Mouse (Mus musculus): ENCODE data around the gene Apol7a. TPM values are rescaled to one million over a fixed set of nuclear protein-coding genes. Genes with fewer than 3 reads are reported as not detected.
A peak's percentile ranks its signal among the peaks of the same experiment; 100 is the strongest.
"Not testable (repeated sequence)": the region's sequence is repeated elsewhere in the genome, so short reads cannot be mapped to it uniquely, and the experiment has no call there.

Apol7a gene
- total RNA-seq (2017): not detected in 3 replicates

- ATAC-seq (replicated peaks; ENCODE audit: insufficient number of reproducible peaks, low FRiP score, low TSS enrichment, poor library complexity, severe bottlenecking): not testable (repeated sequence)
Observed at GRCm38 (mm10) chr15:77399027-77399426, at the start of gene Apol7a. Apol7a (minus strand) TSS chr15:77399110.

GRCm38 (mm10) chr15:77447392-77447791 lies 48.5 kb upstream of the Apol7a start, which contains the start of gene Apol7b:
Apol7b (minus strand) TSS chr15:77447492.
- not testable (repeated sequence) for ATAC-seq (replicated peaks; ENCODE audit: insufficient number of reproducible peaks, low FRiP score, low TSS enrichment, poor library complexity, severe bottlenecking)

DNA sequence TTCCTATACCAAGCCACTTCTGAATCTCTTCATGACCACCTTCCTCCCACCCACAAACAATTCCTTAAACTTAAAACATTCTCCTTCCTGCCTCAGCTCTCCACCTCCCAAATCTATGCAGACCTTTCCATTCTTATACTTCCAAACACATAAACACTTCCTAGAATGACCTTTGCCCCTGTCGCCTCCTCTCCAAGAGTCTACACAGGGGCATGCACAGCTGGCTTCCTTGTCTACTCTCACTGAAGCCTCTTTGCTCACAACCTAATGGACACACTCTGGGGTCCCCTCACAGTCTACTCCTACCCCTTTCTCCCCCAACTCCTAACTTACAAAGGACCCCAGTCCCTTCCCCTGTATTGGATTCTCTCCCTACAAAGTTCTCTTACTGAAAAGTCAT lies 46.8 kb upstream of the Apol7a start:
- not testable (repeated sequence) for ATAC-seq (replicated peaks; ENCODE audit: insufficient number of reproducible peaks, low FRiP score, low TSS enrichment, poor library complexity, severe bottlenecking)

DNA sequence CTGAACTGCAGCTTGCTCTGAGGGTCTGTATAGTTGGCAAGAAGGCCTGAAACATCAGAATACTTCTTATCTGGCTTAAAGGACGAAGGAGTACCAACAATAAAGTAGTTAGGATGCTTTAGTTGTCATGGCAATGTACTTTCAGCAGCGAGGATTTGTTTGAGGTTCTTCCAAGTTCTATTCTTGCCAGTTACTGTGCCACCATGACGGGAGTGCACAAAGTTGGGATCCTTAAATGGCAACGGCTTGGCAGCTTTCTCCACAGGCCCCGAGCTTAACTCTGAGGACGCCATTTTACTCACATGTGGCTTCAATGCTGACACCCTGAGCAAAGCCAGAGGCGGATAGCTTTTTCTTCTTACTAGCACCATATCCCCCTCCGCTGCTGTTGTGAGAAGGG lies 45.8 kb upstream of the Apol7a start:
- ATAC-seq (replicated peaks; ENCODE audit: insufficient number of reproducible peaks, low FRiP score, low TSS enrichment, poor library complexity, severe bottlenecking): not testable (repeated sequence)

DNA sequence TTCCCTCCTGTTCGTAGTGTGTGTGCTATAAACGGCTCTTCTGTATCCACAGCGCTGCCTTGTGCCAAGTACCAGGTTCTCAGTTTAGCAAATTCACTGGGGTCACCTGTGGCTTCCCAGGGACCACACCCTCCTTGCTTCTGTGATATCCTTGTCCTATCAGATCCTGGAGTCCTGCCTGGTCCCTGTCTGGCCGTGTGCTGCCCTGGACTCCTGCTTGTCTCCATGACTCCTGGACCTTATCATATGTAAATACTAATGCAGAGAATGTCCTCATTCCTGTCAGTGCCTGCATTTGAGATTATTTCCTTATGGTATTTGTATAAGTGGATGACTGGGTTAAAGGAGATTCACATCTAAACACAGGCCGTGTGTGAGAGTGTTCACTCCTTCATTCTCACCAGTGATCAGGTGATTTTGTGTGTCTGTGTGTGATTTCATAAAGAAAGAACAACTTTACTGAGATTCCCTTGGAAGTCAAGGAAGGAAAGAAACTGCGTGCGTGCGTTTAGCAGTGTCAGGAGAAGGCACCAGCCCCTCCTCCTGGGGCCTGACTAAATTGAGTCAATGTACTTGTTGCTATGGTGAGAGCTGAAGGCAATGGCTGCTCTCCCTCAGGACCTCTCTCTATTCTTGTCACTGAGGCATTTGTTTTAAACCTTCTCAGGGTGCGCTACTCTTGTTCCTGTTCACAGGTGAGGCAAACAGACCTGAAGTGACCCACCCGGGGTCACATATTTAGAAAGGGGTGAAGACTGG lies 30.0 kb upstream of the Apol7a start:
- ATAC-seq (replicated peaks; ENCODE audit: insufficient number of reproducible peaks, low FRiP score, low TSS enrichment, poor library complexity, severe bottlenecking): not testable (repeated sequence)

- not testable (repeated sequence) for ATAC-seq (replicated peaks; ENCODE audit: insufficient number of reproducible peaks, low FRiP score, low TSS enrichment, poor library complexity, severe bottlenecking)
Observed at GRCm38 (mm10) chr15:77422925-77423324, 24.0 kb upstream of the Apol7a start.

DNA sequence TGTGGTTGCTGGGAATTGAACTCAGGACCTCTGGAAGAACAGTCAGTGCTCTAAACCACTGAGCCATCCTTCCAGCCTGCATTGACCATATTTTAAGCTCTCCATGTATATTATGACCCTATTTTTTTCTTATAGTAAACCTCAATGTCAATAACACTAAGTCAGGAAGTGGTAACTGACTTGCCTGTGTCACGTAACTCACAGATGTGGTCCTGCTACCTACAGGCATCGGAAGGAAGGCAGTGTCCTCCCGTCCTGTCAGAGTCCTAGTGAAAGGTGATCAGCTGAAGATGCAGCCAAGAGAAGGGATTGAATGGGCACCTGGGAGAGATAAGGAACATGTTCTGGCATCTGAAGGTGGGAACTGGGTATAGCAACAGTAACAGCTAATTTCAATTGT lies 20.7 kb upstream of the Apol7a start:
- ATAC-seq (replicated peaks; ENCODE audit: insufficient number of reproducible peaks, low FRiP score, low TSS enrichment, poor library complexity, severe bottlenecking): not testable (repeated sequence)

GRCm38 (mm10) chr15:77416655-77417333 lies 17.9 kb upstream of the Apol7a start:
- not testable (repeated sequence) for ATAC-seq (replicated peaks; ENCODE audit: insufficient number of reproducible peaks, low FRiP score, low TSS enrichment, poor library complexity, severe bottlenecking)

GRCm38 (mm10) chr15:77415653-77416052 lies 16.7 kb upstream of the Apol7a start:
- ATAC-seq (replicated peaks; ENCODE audit: insufficient number of reproducible peaks, low FRiP score, low TSS enrichment, poor library complexity, severe bottlenecking): not testable (repeated sequence)

GRCm38 (mm10) chr15:77412695-77413094 lies 13.8 kb upstream of the Apol7a start:
- ATAC-seq (replicated peaks; ENCODE audit: insufficient number of reproducible peaks, low FRiP score, low TSS enrichment, poor library complexity, severe bottlenecking): 0 out of 2 replicates have a peak, but pooled peaks have one; percentile 34

- not testable (repeated sequence) for ATAC-seq (replicated peaks; ENCODE audit: insufficient number of reproducible peaks, low FRiP score, low TSS enrichment, poor library complexity, severe bottlenecking)
Observed at GRCm38 (mm10) chr15:77411035-77411434, 12.1 kb upstream of the Apol7a start, which contains the start of gene Apol9a. Apol9a (minus strand) TSS chr15:77411135.

DNA sequence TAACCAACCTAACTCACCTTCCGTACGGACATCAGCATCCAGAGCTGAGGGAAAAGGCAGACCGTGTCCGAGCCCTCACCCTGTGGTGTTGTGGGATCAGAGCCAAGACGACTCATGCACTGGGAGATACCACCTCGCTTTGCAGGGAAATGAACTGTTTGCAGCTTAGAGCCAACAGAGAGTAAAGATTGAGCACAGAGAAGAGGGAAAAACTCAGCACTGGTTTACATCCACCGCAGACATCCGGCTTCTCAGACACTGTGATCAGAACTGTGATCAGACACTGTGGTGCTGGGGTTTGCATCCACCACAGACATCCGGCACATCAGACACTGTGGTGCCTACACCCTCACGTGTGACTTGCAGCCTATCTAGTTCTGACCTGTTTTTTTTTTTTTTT lies 7.5 kb upstream of the Apol7a start:
- ATAC-seq (replicated peaks; ENCODE audit: insufficient number of reproducible peaks, low FRiP score, low TSS enrichment, poor library complexity, severe bottlenecking): not testable (repeated sequence)

DNA sequence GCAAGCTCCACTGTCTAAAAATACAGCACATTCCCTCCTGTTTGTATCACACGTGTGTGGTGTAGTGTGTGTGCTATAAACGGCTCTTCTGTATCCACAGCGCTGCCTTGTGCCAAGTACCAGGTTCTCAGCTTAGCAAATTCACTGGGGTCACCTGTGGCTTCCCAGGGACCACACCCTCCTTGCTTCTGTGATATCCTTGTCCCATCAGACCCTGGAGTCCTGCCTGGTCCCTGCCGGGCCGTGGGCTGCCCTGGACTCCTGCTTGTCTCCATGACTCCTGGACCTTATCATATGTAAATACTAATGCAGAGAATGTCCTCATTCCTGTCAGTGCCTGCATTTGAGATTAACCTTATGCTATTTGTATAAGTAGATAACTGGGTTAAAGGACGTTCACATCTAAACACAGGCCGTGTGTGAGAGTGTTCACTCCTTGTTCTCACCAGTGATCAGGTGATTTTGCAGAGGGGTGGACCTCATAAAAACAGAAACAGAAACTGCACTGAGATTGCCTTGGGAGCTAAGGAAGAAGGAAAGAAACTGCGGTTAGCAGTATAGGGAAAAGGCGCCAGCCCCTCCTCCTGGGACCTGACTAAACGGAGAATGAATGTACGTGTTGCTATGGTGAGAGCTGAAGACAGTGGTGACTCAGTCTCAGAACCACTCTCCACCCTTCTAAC lies 1.3 kb downstream of the Apol7a start:
- ATAC-seq (replicated peaks; ENCODE audit: insufficient number of reproducible peaks, low FRiP score, low TSS enrichment, poor library complexity, severe bottlenecking): not testable (repeated sequence)

DNA sequence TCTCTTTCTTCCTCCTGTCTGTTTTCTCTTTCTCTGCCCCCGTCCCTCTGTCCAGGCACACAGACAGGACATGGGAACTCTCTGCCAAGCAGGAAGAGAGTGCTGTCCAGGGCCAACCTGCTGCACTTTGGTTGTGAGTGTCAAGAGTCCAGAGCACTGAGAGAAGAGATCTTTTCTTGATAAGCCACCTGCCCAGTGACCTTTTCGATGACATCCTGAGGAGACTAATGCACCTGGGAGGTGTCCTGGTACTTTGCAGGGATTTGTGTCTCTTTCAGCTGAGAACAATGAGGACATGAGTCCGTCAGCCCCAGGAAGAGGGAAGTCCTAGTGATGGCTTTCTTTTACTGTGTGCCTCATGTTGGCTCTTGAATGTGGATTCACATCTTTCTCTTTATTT lies 5.1 kb downstream of the Apol7a start:
- not testable (repeated sequence) for ATAC-seq (replicated peaks; ENCODE audit: insufficient number of reproducible peaks, low FRiP score, low TSS enrichment, poor library complexity, severe bottlenecking)

GRCm38 (mm10) chr15:77387462-77387861 lies 11.4 kb downstream of the Apol7a start:
- ATAC-seq (replicated peaks; ENCODE audit: insufficient number of reproducible peaks, low FRiP score, low TSS enrichment, poor library complexity, severe bottlenecking): no peak

DNA sequence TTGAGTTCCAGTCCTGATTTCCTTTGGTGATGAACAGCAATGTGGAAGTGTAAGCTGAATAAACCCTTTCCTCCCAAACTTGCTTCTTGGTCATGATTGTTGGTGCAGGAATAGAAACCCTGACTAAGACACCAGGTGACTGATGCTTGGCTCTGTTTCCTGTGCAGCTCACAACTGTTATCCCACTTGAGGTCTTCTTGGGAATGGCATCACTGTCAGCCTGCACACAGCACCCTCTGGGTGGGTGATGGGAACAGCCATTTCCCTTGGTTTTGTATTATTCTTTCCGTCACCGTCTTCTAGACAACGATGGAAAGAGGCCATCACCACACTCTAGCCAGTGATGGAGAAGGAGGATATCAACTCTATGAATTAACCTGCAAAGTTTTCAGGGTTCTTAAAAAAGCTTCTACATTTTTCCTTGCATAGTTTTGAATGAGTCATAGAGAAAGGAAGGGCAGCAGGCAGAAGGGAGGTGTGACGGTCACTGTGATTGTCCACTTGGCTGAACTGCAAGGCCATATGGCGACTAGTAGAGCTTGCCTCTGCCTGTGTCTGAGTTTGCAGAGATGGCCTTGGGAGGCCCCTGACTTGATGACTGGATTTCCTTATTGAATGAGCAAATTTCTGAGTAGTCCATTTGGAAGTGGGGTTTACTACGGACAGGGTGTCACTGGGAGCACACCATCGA lies 14.4 kb downstream of the Apol7a start:
- ATAC-seq (replicated peaks; ENCODE audit: insufficient number of reproducible peaks, low FRiP score, low TSS enrichment, poor library complexity, severe bottlenecking): no peak

GRCm38 (mm10) chr15:77382880-77383279 lies 16.0 kb downstream of the Apol7a start:
- no peak for ATAC-seq (replicated peaks; ENCODE audit: insufficient number of reproducible peaks, low FRiP score, low TSS enrichment, poor library complexity, severe bottlenecking)

DNA sequence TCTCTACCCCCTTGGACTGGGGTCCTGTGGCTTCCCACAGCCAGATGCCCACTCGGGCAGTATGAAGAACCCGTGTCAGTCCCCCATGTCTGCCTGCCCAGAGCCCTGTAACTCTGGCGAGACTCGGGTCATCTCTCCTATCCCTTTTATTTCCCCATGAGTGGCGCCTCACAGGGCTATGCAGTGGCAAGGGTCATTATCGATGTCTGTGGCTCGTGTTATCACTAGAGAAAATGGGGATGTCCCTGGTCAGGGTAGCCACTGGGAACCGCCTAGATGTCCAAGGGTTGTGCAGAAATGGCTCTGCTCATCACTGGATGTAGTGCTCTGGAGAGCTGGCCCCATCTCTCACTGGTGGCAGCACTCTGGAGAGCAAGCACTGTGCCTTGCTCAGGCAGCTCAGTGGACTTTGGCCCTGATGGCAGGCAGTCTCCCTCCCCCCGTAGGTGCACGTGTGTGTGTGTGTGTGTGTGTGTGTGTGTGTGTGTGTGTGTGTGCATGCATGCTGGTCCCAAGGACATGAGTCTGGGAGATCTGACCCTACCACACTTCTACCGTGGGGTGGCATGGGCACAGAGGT lies 16.5 kb downstream of the Apol7a start:
- ATAC-seq (replicated peaks; ENCODE audit: insufficient number of reproducible peaks, low FRiP score, low TSS enrichment, poor library complexity, severe bottlenecking): no peak
